Mouse (Mus musculus) limb, embryonic 11.5 days (tissue): Measurements from ENCODE around the gene Gabrg3. TPM values are rescaled to one million over a fixed set of nuclear protein-coding genes. Genes with fewer than 3 reads are reported as not detected.
"Not testable (repeated sequence)": the region's sequence is repeated elsewhere in the genome, so short reads cannot be mapped to it uniquely, and the experiment has no call there.

Source experiments
- ATAC-seq: fragments of 200-750 bp; cut with Nextera tagmentation; 2 replicates; pipeline ENCODE4 v1.8.0; 2017; ENCODE audit warnings: low read depth; ENCODE audit not compliant: insufficient number of reproducible peaks, low FRiP score, low TSS enrichment
- DNase-seq: peaks from one replicate; pipeline ENCODE4 v3.0.0-alpha.2; 2015; ENCODE audit warnings: low spot score
- H3K27ac ChIP-seq: fragments of 300-500 bp; sonication (generic); replicated peaks from 2 replicates; pipeline ENCODE4 v1.5.1; 2014; ENCODE audit warnings: low read depth, mild to moderate bottlenecking, low read length
- H3K27me3 ChIP-seq: fragments of 300-500 bp; sonication (generic); 2 replicates; pipeline ENCODE4 v1.6.1; 2014; ENCODE audit warnings: mild to moderate bottlenecking, low read length, mixed read lengths; ENCODE audit not compliant: control insufficient read depth, insufficient read depth
- H3K36me3 ChIP-seq: fragments of 300-500 bp; sonication (generic); 2 replicates; pipeline ENCODE4 v1.6.1; 2014; ENCODE audit warnings: mild to moderate bottlenecking, low read length, moderate library complexity, mixed read lengths; ENCODE audit not compliant: control insufficient read depth, insufficient read depth
- H3K4me1 ChIP-seq: fragments of 300-500 bp; sonication (generic); 2 replicates; pipeline ENCODE4 v1.6.1; 2014; ENCODE audit warnings: low read length, mixed read lengths; ENCODE audit not compliant: control insufficient read depth, insufficient read depth
- H3K4me2 ChIP-seq: fragments of 300-500 bp; sonication (generic); 2 replicates; pipeline ENCODE4 v1.6.1; 2014; ENCODE audit warnings: low read depth, mild to moderate bottlenecking, moderate library complexity; ENCODE audit not compliant: severe bottlenecking
- H3K4me3 ChIP-seq: fragments of 300-500 bp; sonication (generic); 2 replicates; pipeline ENCODE4 v1.5.1; 2014; ENCODE audit warnings: low read depth, low read length
- H3K9ac ChIP-seq: fragments of 300-500 bp; sonication (generic); 2 replicates; pipeline ENCODE4 v1.6.1; 2014; ENCODE audit warnings: mild to moderate bottlenecking, low read length
- H3K9me3 ChIP-seq: fragments of 300-500 bp; sonication (generic); 2 replicates; pipeline ENCODE4 v1.6.1; 2016; ENCODE audit warnings: low read length; ENCODE audit not compliant: control insufficient read depth
- WGBS: fragments of 180-500 bp; shearing (Covaris S2); extraction: QIAGEN DNeasy Blood & Tissue Kit; methylation state at CpG from one replicate; pipeline ENCODE4 v1.1.7; 2014; 5-methylcytosine and 5-hydroxymethylcytosine counted together
- polyA plus RNA-seq: library from polyadenylated mRNA; unstranded; fragments of >200 nt; fragmentation: Nextera tagmentation; extraction: Ambion mirVana; gene quantifications from 2 replicates; pipeline ENCODE4 v1.2.1, GENCODE M21; 2014

The Gabrg3 gene
- polyA plus RNA-seq, 1 experiment from 2014 or later: 0.11 TPM

DNA sequence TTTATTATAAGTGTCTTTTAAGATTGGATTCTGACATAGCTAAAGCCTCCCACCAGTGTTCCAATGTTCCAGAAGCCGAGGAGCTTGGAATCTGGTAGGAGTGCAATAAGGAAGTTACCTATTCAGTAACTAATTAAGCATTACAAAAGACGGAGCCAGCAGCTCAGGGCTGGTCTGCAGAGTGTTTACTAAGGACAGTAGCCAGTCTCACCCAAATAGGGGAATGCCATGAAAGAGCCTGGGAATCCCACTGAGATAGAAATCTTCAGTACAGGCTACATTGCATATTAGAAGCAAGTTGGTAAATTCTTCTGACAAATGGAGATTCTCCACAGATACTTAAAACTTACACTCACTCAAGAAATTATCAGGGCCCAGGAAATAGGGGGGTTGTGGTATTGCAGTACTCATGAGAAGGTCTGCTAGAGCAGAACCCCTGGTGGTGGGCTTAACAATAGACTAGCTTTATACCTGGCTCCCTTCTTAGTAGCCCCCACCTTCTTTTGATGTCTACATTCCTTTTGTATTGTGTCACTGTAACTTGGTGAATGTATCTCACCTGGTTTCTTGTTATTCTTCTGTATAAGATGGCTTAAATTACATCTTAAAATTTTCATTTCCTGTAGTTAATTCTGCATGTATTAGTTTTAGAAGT, 211.0 kb downstream of the Gabrg3 start:
- ATAC-seq, H3K36me3 ChIP-seq, H3K9me3 ChIP-seq, DNase-seq, H3K9ac ChIP-seq, H3K4me2 ChIP-seq, H3K4me1 ChIP-seq, H3K27me3 ChIP-seq, H3K27ac ChIP-seq, H3K4me3 ChIP-seq: not testable (repeated sequence)
- 65% methylated on average over 2 of the region's 2 CpGs for WGBS

- Histone ChIP-seq H3K27ac (no peak overlapping the region), H3K9ac (no peak overlapping the region), H3K27me3 (no peaks in the 10 kb centered on the region), H3K4me1 (no peaks in the 10 kb centered on the region), H3K4me2 (no peak overlapping the region), H3K36me3 (no peaks in the 10 kb centered on the region), H3K9me3 (0 out of 2 replicates have a peak, but pooled peaks cover 3% of the 10 kb centered on the region), H3K4me3 (no peak overlapping the region)
- no peak for ATAC-seq
- DNase-seq: no peak
- WGBS: 81% methylated on average over 3 of the region's 3 CpGs
Measured at GRCm38 (mm10) chr7:57166931-57167330, 220.1 kb downstream of the Gabrg3 start.

GRCm38 (mm10) chr7:57158211-57158610, 228.8 kb downstream of the Gabrg3 start:
- Histone ChIP-seq H3K9me3 (no peaks in the 10 kb centered on the region), H3K36me3 (no peaks in the 10 kb centered on the region), H3K4me3 (no peak overlapping the region), H3K4me2 (no peak overlapping the region), H3K9ac (no peak overlapping the region), H3K27me3 (no peaks in the 10 kb centered on the region), H3K27ac (no peak overlapping the region), H3K4me1 (no peaks in the 10 kb centered on the region)
- ATAC-seq: no peak
- no peak for DNase-seq
- WGBS: 81% methylated on average over 3 of the region's 3 CpGs

DNA sequence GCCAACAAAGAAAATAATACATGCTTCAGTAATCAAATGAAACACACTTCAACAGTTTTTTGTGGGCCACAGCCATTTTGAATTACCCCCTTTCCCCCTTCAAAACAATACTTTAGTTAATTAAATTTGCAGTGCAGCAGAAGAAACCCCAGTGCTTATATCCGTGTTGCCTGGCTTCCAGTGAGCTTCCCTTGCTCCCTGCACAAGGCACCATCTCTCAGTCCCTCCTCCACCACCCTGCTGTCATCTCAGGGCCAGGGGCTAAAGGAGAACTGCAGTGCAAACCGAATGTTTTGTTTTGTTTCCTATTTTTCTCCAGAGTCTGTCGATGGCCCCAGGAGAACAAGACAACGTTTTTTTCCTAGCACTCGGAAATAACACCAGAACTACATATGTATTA, 233.2 kb downstream of the Gabrg3 start:
- Histone ChIP-seq H3K4me3 (no peak overlapping the region), H3K4me2 (no peak overlapping the region), H3K9ac (no peak overlapping the region), H3K4me1 (no peaks in the 10 kb centered on the region), H3K27ac (no peak overlapping the region), H3K27me3 (no peaks in the 10 kb centered on the region), H3K36me3 (no peaks in the 10 kb centered on the region), H3K9me3 (no peaks in the 10 kb centered on the region)
- DNase-seq: no peak
- 63% methylated on average over 5 of the region's 5 CpGs for WGBS
- ATAC-seq: no peak

- DNase-seq (no peak), ATAC-seq (no peak)
- no peak overlapping the region for H3K27ac ChIP-seq
- H3K9me3 ChIP-seq: no peaks in the 10 kb centered on the region
- no peaks in the 10 kb centered on the region for H3K4me1 ChIP-seq
- H3K9ac ChIP-seq: no peak overlapping the region
- WGBS: 81% methylated on average over 5 of the region's 5 CpGs
- no peak overlapping the region for H3K4me2 ChIP-seq
- no peaks in the 10 kb centered on the region for H3K36me3 ChIP-seq
- no peaks in the 10 kb centered on the region for H3K27me3 ChIP-seq
- H3K4me3 ChIP-seq: no peak overlapping the region
Measured at GRCm38 (mm10) chr7:57150768-57151167, 236.2 kb downstream of the Gabrg3 start.

DNA sequence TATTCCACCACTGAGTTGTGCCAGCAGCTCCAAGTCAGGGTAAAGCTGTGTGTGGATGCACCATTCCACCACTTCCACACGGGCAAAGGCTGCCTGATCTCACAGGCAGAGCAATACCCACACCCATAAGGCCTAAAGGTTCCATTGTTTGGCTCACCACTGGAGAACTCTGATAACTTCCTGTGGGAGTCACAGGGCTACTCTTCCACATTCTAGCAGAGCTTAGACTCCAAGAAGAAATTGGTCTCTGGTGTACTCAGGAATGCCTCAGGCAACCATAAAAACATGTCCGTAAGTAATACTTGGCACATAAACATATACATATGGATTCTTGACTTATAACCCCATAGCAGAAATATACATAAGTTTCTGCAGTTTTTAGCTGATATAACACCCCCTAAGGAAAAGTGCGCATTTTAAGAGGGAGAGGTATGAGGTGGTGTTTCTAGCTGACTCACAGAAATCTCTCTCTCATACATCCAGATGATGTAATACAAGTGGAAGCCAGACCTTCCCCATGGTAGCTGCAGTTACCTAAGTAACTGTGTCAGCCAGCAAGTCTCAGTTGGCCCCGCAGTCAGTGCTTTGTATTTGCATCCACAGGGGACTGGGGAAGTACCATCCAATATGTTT, 248.8 kb downstream of the Gabrg3 start:
- H3K36me3 ChIP-seq: no peaks in the 10 kb centered on the region
- no peaks in the 10 kb centered on the region for H3K27me3 ChIP-seq
- ATAC-seq (no peak), DNase-seq (no peak)
- no peaks in the 10 kb centered on the region for H3K9me3 ChIP-seq
- WGBS: 87% methylated on average over 4 of the region's 4 CpGs
- H3K4me2 ChIP-seq: no peak overlapping the region
- H3K27ac ChIP-seq: no peak overlapping the region
- no peak overlapping the region for H3K9ac ChIP-seq
- H3K4me3 ChIP-seq: no peak overlapping the region
- H3K4me1 ChIP-seq: no peaks in the 10 kb centered on the region

GRCm38 (mm10) chr7:57133009-57133408, 254.0 kb downstream of the Gabrg3 start:
- no peaks in the 10 kb centered on the region for H3K4me1 ChIP-seq
- no peaks in the 10 kb centered on the region for H3K36me3 ChIP-seq
- no peak overlapping the region for H3K4me3 ChIP-seq
- no peak for DNase-seq
- H3K9me3 ChIP-seq: no peaks in the 10 kb centered on the region
- WGBS: 79% methylated on average over 4 of the region's 4 CpGs
- no peak for ATAC-seq
- H3K27me3 ChIP-seq: no peaks in the 10 kb centered on the region
- no peak overlapping the region for H3K4me2 ChIP-seq
- H3K9ac ChIP-seq: no peak overlapping the region
- no peak overlapping the region for H3K27ac ChIP-seq

DNA sequence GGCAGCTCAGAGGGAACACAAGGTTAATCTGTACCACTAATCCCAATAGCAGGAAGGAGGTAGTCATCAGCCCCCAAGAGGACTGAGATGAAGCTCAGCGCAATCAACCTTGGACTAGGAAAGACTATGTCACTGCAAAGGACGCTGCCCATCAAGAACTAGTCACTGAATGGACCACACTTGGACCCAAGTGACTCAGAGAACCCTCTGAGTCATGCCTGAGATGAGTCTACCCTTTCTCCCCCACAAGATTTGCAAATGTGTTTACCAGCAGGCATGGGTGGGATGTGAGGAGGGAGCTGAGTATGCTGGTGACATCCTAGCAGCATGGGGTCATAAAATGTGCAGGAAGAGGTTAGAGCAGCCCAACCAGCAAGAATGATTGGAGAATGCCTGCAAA, 254.5 kb downstream of the Gabrg3 start:
- Histone ChIP-seq H3K9me3 (no peaks in the 10 kb centered on the region), H3K27ac (no peak overlapping the region), H3K27me3 (no peaks in the 10 kb centered on the region), H3K4me3 (no peak overlapping the region), H3K36me3 (no peaks in the 10 kb centered on the region), H3K9ac (no peak overlapping the region), H3K4me1 (no peaks in the 10 kb centered on the region), H3K4me2 (no peak overlapping the region)
- no peak for DNase-seq
- no peak for ATAC-seq
- 83% methylated on average over 2 of the region's 2 CpGs for WGBS

DNA sequence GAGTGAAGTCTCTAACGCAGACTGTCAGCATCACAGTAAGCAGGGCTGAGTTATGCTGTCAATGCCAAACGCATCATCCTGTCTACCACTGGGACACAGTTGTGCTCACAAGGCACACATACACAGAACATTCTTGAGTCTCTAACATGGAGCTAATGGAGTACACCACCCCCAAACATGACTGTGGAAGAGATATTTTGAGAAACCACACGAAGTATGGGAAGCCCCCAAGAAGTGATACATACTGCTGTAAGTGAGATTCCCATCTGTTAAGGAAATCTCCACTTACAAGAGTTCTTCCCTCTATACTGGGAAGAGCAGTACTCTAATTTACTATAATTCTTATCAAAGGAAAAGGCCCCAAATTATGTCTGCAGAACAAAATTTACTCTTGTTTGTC, 286.9 kb downstream of the Gabrg3 start:
- Histone ChIP-seq H3K9ac (no peak overlapping the region), H3K4me2 (no peak overlapping the region), H3K36me3 (no peaks in the 10 kb centered on the region), H3K27ac (no peak overlapping the region), H3K9me3 (no peaks in the 10 kb centered on the region), H3K27me3 (no peaks in the 10 kb centered on the region), H3K4me3 (no peak overlapping the region), H3K4me1 (no peaks in the 10 kb centered on the region)
- ATAC-seq (no peak), DNase-seq (no peak)
- 76% methylated on average over 3 of the region's 3 CpGs for WGBS
